Mouse (Mus musculus) heart, adult 9 months (tissue): ENCODE data around the gene Flvcr1.

Source experiments
- DNase-seq, 2 experiments: peaks; one replicate each; pipeline ENCODE4 v3.0.0; 2022; ENCODE audit warnings: low spot score in 2 of 2

The Flvcr1 gene

DNA sequence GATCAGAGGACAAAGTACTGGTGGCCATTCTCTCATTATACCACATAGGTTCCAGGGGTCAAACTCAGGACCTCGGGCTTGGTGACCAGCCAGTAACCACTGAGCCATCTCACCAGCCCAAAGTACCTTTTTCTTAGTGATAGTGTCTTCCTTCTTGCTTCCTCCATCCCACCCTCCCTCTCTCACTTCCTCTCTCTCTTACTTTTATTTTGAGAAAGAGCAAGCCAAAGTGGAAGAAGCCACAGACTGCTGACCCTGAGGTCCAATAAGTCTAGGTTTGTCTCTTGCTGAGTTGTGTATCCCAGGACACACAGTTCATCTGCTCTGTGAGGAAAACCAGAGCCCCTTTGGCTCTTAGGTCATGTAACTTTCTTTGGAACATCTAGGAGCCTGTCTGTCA is 45.5 kb downstream of the Flvcr1 start:
- no peak for DNase-seq

DNA sequence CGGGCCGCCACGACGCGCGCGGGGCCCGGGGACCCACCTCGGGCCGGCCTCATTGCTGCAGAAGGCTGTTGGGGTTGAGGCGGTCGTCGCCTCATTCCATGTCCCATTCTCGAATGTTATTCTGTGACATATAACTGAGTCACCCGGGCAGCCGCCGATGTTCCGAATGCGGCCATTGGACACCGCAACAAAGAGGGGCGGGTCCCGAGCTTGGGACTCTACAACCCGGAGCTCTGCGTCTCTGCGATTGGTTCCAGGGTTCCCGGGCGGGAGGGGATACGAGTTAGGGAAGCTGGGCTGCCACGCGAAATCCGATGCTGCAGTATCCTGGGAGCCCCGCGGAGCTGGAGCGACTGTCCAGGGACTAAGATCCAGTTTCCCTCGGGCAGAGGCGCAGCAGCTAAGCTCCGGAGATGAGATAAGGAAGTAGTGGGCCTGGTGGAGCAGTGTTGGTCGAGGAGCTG is 46.8 kb downstream of the Flvcr1 start, which contains the start of gene Vash2:
Gene Vash2 (minus strand): TSS at position 197 of the 464 bp plus-strand sequence.
- peak; percentile 79 to 82 for DNase-seq

DNA sequence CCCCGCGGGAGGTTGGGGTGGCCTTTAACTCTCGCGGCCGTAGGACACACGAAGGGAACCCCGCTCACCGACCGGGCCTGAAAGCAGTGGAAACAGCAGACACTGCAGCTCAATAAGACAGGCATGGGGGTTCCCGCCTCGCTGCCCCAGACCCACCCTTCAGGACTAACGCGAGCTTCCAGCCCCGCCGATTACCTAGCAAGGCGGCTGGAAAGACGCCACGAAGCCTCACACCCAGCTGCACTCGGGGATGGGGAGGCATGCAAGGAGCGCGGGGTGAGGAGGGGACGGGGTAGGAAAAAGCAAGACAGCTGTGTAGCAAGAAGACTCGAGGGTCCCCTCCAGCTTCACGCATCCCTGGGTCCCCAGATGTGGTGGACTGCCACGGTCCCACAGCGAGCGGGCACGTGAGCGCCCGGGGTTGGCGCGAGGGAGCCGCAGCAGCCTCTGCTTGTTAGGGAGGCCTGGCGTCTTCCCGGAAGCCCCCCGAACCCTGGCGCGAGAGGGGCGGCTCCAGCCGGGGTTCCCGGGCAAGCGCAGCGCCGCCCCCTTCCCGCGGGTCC is 47.4 kb downstream of the Flvcr1 start:
- peak in 1 of 2 experiments; percentile 12 for DNase-seq

DNA sequence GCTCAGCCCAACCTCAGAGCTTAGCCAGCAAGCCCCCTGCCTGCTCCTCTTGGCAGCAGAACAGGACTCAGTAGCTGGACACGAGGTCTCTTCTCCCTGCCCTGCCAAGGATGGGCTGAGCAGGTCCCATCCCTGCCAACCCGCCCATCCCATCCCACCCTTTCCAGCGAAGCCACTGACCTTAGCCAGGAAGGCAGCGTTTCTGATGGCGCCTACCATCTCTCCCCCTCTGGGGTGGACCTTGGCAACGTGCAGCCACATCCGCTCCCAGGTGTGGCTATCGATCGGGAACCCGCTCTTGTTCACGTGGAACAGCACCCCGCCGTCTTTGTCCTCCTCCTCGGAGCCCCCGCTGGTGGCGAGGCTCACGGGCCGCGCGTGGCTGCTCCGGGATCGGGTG is 48.0 kb downstream of the Flvcr1 start:
- DNase-seq, result no peak

DNA sequence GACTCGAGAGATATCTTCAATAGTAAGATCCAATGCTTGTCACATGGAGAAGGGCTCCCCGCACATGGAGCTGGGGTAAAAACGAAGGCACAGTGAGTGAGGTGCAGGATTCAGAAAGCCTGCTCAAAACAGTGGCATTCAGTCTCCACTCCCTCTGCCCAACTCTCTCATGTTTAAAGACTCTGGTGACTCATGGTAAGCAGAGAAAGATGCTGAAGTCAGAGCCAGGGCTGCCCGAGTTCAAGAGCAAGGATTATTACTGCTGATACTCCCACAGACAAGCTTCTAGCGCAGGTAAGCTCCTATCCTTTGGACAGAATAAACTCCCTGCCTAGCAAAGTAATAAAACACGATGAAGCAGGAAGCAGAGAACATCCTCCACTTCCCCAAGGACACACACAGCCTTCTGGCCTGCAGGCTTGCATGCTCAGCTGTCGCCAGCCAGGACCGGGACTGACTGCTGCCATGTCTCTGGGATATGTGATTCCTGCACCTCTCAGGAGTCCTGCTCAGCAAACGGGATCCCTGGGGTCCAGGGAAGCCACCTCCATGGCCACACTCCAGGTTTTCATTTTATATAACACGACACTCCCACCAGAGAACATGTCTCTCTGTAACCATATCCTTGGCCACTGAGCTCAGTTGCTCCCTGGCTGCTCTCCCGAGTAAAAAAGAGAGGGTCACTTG is 48.9 kb downstream of the Flvcr1 start:
- no peak for DNase-seq

DNA sequence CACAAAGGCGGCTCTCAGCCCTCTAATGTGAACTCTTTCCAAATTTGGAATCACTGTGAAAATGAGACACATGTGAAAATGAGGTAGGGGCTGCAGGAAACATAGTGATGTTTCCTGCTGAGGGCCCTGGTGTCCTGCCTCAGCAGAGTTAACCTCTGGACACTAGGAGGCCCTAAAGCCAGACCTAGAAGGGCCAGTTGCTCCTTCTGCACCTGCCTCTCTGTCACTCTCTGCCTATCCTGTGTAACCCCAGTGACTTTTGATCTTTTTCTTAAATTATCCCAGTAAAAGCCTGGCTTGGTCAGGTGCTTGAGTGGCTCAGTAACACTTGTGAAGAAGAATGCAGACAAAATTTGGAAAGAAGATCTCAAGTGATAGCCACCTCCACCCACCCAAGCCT is 51.1 kb downstream of the Flvcr1 start:
- no peak for DNase-seq

DNA sequence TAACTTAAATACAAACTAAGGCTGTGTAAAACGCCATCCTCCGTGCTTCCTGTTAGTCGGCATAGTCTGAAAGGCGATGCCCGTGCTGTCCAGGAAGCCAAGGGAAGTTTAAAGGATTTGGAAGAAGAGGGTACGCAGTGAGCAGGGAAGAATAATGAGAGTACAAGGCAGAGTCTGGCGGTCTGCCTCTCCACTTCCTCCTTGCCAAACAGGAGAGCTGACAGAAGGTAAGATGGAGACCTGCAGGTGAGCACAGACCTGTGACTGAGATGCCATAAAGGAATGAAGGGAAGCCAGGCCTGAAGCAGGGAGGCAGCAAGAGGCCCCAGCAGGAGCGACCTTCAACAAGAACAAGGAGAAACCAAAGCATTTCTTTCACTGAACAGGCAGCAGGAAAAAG is 51.8 kb downstream of the Flvcr1 start:
- no peak for DNase-seq

DNA sequence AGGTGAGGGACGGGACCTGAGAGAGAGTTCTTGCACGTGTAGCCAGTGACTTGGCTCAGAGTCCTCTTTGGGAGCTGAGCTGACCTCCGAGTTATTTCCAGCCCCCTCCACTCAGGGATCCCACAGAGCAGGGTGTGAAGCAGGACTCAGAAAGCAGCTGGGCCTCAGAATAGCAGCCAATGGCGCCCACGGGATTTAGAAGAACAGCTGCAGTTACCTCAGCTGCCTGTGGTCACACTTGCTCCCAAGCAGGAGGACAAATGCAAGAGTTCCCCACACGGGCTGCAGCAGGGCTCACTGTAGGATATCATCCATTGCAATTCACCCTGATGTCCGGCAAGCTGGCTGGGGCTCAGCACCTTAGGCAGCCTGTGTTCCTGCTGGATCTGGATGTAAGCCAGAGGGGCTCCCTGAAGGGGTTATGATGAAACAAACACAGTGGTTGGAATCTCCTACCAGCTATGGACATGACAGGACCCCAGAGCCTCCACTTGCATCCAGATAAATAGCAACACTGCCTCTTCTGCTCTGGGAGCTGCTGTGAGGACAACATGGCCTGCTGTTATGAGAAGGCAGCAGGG is 53.3 kb downstream of the Flvcr1 start:
- peak; percentile 61 to 63 for DNase-seq

DNA sequence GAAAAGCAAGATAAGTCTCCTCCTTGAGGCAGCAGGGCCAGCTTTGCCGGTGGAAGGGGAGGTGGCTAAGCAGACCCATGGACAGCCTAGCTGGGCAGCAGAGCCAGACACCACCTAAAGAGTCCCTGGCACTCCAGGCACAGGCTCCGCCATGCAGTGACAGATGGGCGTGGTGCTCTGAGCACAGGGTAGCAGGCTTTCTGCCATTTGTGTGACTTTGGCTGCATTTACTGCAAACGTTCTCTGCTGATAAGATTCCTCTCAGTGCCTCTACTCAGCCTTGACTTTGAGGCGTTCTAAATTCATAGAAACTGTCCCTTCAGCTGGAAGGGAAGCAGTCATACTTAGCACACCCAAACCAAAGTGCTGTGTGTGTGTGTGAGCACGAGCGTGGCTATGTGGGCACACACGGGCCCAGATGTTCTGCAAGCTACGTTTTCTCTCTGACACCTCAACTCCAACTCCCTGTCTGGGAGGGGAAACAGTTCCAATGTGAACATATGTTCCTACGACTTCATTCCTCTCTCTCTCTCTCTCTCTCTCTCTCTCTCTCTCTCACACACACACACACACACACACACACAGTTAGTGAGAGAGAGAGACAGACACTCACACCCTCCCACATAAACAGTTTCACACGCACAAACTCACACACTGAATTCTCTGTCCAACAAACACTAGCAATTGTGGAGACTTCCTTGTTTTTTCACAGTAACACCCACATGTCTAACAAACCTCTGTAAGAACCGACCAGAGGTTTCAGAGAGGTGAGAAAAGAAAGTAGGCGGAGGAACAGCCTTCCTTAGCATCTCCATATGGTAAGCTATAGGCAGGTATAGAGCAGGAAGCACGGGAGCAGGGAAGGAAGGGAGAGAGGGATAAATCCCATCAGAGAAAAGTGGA is 54.0 kb downstream of the Flvcr1 start:
- DNase-seq, result peak; percentile 25 to 36

DNA sequence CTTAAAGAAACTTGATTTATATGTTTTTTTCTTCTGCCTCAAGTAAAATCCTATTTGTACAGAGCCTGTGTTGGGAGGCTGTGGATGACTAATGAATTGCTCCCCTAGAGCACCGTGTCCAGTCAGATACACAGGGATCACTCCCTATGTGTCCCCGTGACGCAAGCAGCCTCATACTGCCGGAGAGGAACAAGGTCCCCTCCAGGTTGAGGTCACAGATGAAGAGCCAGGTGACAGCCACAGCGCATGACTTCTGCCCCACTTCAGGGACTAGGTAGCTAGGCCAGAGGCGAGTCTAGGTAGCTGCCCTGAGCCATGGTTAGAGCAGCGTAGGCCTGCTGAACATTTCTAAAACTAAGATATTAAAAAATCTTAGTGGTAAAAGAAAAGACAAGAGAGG is 57.9 kb downstream of the Flvcr1 start:
- no peak for DNase-seq

DNA sequence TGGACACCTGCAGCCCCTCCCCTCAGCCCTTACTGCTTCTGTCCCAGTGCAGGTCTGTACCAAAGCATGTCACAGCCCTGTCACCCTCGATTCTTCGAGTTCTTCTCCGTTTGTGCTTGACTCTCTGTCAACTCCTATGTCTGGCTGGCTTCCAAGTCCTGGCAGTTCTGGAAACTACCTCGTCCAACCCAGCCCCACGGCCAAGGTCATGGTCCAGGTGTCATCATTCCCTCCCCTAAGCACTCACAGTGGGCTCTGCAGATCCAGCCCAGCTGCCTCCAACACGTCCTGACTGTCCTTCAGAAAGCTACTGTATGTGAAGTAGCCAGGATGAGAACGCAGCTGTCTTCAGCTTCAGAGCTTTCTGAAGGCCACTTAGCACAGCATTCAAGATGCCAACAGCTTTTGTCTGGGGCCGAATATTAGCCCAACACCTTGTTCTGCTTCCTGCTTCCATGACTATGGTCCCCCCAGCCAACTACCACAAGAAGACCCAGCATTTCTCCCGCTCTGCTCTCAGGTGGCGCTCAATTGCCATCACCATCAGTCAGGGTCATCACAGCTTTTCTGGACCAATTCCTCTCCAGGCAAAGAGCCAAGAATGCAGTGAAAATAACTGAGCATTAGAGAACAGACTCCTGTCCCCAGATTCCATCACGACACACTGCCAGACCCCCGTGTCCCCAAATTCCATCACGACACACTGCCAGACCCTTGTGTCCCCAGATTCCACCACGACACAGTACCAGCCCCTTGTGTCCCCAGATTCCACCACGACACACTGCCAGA is 60.8 kb downstream of the Flvcr1 start:
- DNase-seq, result no peak

DNA sequence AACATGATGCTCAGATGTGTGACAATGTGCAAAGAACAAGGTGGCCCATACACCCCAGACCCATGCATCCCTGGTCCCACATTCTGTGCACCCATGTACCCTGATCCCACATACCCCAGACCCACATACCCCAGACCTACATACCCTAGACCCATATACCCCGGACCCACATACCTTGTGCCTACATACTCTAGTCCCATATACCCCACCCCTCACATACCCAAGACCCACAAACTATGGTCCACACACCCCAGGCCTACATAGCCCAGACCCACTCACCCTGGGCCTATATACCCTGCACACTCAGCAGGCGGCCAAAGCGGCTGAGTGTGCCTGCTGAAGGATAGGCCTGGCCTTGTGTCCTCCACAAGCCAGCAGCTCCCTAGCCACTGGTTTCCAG is 63.2 kb downstream of the Flvcr1 start:
- no peak for DNase-seq

DNA sequence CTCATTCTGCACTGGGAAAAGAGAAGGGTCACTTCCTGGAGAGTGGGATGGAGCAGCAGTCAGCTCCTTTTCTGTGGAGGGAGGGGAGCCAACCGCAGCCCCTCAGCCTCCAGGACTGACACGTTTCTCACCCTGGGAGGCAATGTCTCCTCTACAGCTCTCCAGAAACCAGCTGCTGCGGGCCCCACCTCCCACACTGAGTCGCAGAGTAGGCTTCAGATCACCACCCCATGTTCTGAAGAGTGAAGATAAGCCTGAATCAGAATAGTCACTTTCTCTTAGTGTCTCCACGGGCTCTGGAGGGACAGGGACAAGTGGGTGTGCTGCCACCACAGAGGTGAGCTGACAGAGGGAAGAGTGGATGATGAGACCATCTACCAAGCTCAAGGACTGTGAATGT is 67.1 kb downstream of the Flvcr1 start:
- DNase-seq, result no peak
